Mouse (Mus musculus): Measurements from ENCODE around the gene Fnbp4.
A peak's percentile ranks its signal among the peaks of the same experiment; 100 is the strongest.

Fnbp4 gene

GRCm38 (mm10) chr2:90745053-90745678 lies at the start of gene Fnbp4:
Fnbp4 (plus strand) TSS chr2:90745370.
- peak; percentile 98 for DNase-seq (ENCODE audit: low read depth, low spot score)

GRCm38 (mm10) chr2:90700943-90701342 lies 44.2 kb upstream of the Fnbp4 start:
- no peak for DNase-seq (ENCODE audit: low read depth, low spot score)

DNA sequence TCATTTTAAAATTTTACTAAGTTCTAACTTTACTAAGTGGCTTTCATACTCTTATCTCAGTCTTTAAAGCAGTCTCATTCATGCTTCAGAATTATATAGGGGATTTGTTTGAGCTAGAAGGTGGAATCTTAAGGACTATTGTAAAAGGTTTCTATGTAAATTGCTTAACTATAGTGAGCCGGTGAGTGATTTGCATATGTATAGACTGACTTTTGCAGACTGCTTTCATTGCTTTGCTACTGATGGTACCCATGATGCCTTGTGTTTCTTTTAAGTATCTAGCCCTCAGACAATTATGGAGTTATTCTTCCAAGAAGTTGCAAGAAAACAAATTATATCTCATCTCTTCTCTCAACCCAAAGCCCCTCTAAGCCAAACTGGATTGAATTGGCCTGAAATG lies 36.6 kb upstream of the Fnbp4 start:
- DNase-seq (ENCODE audit: low read depth, low spot score) = no peak

- DNase-seq (ENCODE audit: low read depth, low spot score) = no peak
Measured at GRCm38 (mm10) chr2:90715555-90716092, 29.5 kb upstream of the Fnbp4 start.

DNA sequence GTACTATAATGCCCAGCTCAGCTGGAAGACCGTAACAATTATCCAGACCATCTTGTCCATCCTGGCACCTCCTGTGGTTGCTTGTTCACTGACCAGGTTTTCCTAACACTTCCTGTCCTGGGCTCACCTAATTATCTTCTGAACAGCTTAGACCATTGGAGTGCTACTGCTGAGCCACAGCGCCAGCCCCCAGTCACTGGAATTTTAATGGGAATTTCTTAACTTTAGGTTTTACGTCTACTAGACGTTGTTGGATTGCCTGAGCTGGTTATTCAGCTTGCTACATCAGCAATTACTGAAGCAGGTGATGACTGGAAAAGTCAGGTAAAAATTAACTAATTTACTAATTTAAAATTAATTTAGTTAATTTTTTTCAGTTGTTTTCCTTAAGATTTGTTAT lies 27.8 kb upstream of the Fnbp4 start:
- DNase-seq (ENCODE audit: low read depth, low spot score) = no peak

GRCm38 (mm10) chr2:90717948-90718347 lies 27.2 kb upstream of the Fnbp4 start:
- no peak for DNase-seq (ENCODE audit: low read depth, low spot score)

DNA sequence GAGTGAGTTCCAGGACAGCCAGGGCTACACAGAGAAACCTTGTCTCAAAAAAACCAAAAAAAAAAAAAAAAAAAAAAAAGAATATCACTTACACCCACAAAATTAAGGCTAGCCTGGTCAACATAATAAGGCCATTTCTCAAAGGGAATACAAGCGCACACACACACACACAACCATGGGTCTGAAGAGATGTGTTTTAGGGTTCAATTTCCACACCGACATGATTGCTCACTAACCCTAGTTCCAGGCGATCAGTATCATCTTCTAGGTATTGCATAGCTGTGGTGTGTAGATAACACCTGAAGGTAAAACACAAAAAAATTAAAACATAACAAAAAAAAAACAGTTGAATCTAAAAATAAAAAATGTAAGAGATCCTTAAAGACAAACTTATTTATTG lies 18.4 kb upstream of the Fnbp4 start:
- no peak for DNase-seq (ENCODE audit: low read depth, low spot score)

DNA sequence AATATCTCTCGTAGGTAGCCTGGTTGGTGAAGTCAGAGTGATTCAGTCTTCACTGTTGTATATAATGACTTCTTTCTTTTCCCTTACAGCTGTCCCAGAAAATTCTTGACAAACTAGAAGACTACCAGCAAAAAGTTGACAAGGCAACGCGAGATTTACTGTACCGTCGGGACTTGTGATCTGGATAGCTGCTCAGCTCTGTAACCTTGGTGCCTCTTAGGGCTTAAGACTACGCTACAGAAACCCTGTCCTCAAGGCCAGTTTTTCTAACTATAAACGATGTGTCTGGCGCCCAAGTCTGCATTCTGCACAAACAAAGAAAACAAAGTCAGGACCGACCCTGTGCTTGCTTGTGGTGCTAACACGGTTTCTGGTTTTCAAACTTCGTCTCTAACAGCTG lies 9.8 kb upstream of the Fnbp4 start:
- DNase-seq (ENCODE audit: low read depth, low spot score) = no peak

GRCm38 (mm10) chr2:90738801-90739200 lies 6.4 kb upstream of the Fnbp4 start:
- DNase-seq (ENCODE audit: low read depth, low spot score) = no peak

DNA sequence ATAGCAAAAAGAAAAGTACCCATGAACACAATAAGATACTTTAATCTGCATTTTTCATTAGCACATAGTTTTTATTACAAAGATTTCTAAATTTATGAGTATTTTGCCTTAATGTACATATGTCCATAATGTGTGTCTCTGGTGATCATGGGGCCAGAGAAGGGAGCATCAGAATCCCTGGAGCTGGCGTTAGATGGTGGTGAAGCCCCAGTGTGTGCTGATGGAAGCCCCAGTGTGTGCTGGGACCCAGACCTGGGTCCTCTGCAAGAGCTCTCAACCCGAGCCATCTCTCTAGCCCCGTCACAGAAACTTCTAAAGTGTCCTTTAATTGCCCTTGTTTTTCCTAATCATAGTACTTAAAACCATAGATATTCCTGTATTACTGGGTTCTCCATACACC lies 5.8 kb upstream of the Fnbp4 start:
- DNase-seq (ENCODE audit: low read depth, low spot score) = no peak

- DNase-seq (ENCODE audit: low read depth, low spot score) = no peak
Measured at GRCm38 (mm10) chr2:90739921-90740320, 5.2 kb upstream of the Fnbp4 start.

GRCm38 (mm10) chr2:90744285-90745052 lies 701 bp upstream of the Fnbp4 start:
- DNase-seq (ENCODE audit: low read depth, low spot score) = no peak

DNA sequence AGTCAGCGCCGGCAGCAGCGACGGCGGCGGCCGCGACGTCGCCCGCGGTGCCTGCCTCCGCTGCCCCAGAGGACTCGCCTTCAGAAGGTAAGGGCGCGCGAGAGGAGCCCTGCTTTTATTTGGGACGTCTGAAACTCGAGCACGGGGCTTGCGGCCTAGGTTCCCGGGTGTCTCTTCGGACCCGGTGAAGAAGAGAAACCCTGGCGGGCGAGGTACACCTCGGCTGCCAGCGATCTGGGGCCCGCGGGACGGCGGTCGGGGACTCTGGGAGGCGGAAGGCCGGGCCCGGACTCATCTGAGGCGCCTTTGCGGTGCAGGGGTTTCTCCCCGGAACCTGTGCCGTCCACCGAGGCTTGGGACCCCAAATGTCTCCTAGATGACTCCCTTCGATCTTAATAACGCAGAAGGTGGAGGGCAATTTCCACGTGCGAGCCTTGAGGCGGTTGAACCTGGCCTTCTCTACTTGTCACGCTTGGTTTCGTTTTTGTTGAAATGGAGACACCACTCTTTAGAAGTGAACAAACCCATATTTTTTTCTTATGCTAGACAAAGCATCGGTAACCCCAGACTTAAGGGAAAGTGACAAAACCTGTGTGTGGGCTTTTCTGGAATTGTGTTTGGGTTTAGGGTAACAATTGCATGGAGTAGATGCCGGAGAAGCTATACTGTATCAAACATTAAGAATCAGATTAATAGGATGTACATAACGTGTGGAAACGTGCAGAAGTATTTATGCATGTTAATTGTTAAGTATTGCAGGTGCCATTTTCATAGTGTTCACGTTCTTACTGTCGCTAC lies 769 bp downstream of the Fnbp4 start:
- DNase-seq (ENCODE audit: low read depth, low spot score) = no peak

DNA sequence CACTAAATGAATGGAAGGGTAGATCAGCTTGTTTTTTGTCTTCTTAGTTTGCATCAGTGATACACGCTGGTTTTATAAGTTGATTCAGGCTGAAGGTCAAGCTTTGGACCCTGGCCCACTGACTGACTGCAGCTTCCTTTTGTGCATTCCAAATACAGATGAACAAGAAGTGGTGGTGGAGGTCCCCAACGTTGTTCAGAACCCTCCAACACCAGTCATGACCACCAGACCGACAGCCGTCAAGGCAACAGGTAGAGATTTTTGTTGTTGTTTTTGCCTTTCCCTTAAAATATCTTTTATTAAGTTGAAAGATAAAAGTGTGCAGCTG lies 1.3 kb downstream of the Fnbp4 start:
- no peak for DNase-seq (ENCODE audit: low read depth, low spot score)

- no peak for DNase-seq (ENCODE audit: low read depth, low spot score)
Measured at GRCm38 (mm10) chr2:90747131-90747530, 2.0 kb downstream of the Fnbp4 start.

DNA sequence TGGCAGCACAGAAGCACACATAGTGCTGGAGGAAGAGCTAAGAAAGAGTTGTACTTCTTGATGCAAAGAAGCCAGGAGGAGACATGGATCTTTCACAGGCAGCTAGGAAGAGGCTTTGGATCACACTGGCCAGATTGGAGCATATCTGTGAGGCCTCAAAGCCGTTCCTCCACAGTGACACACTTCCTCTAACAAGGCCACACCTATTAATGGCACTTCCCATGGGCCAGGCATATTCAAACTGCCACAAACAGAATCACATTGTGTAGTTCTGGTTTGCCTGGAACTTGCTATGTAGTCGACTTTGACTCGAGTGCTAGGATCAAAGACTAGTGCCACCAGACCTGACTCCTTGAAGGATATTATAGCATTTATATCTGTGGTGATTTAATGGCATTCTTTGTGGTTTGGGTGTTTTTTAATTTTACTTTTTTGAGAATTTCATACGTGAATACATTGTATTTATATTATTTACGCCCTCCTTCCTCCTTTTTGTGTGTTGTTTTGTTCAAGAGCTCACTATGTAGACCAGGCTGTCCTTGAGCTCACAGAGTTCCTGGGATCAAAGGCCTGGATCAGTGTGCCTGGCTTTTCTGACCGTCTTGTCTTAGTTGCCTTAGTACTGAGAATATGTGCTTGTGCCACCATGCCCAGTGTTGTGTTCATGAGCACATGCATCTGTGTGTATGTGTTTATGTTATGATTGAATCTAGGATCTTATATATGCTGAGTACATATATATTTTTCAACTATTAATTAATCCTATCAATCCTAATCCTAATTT lies 4.7 kb downstream of the Fnbp4 start:
- DNase-seq (ENCODE audit: low read depth, low spot score) = no peak

GRCm38 (mm10) chr2:90753565-90753964 lies 8.4 kb downstream of the Fnbp4 start:
- no peak for DNase-seq (ENCODE audit: low read depth, low spot score)

- no peak for DNase-seq (ENCODE audit: low read depth, low spot score)
Measured at GRCm38 (mm10) chr2:90754188-90754587, 9.0 kb downstream of the Fnbp4 start.

DNA sequence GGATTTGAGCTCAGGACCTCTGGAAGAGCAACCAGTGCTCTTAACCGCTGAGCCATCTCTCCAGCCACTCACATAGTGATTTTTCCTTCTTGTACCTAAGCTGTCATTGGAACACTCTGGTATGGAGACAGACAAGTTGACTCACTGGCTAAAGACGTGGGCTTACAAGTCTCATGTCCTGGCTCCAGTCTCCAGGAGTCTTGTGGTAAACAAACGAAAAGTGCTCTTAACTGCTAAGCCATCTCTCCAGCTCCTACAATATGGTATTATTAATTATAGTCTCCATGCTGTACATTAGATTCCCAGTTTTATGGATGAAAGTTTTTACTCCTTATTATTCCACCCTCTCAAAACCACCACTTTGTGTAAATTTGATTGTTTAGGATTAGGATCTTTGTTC lies 20.0 kb downstream of the Fnbp4 start:
- DNase-seq (ENCODE audit: low read depth, low spot score) = no peak

- no peak for DNase-seq (ENCODE audit: low read depth, low spot score)
Measured at GRCm38 (mm10) chr2:90781323-90781722, 36.2 kb downstream of the Fnbp4 start.

DNA sequence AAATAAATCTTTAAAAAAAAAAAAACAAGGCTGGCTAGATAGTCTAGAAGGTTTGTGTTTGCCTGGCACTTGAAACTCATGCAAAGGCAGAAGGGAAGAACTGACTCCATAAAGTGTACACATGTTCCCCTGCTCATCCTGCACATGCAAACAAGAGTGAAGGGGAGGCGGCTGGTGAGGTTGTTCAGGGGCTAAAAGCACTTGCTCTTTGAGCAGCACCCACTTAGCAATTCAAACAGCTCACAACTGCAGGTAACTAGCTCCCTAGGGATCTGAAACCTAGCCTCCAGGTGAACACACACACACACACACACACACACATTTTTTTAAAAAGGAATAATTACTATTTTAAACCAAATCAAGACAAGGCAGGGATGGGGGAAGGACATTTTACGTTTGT lies 36.8 kb downstream of the Fnbp4 start:
- DNase-seq (ENCODE audit: low read depth, low spot score) = no peak

- no peak for DNase-seq (ENCODE audit: low read depth, low spot score)
Measured at GRCm38 (mm10) chr2:90782458-90782857, 37.3 kb downstream of the Fnbp4 start, which contains the start of gene Agbl2. Agbl2 (plus strand) TSS chr2:90782727.

Data from retina, postnatal 7 days (tissue).